Mouse (Mus musculus): ENCODE data around the gene Tnfsf9. TPM values are rescaled to one million over a fixed set of nuclear protein-coding genes. Genes with fewer than 3 reads are reported as not detected.

Gene Tnfsf9
- total RNA-seq, 1 experiment from 2014 or later: 2.8 TPM

- ATAC-seq (replicated peaks in 1 of 2; ENCODE audit: insufficient read depth in 1 of 2, low FRiP score in 2 of 2, low TSS enrichment in 1 of 2, low read depth in 1 of 2, poor library complexity in 2 of 2, severe bottlenecking in 2 of 2): no peak
These were observed 19.0 kb upstream of the Tnfsf9 start for GRCm38 (mm10) chr17:57085970-57086757.

GRCm38 (mm10) chr17:57087049-57087832 lies 17.9 kb upstream of the Tnfsf9 start, which contains the start of gene Tubb4a:
TSS of gene Tubb4a (minus strand) at chr17:57087782.
- peak; percentile 38 to 44; a peak in 3 of 4 replicates for ATAC-seq (replicated peaks in 1 of 2; ENCODE audit: insufficient read depth in 1 of 2, low FRiP score in 2 of 2, low TSS enrichment in 1 of 2, low read depth in 1 of 2, poor library complexity in 2 of 2, severe bottlenecking in 2 of 2)

- no peak for ATAC-seq (replicated peaks in 1 of 2; ENCODE audit: insufficient read depth in 1 of 2, low FRiP score in 2 of 2, low TSS enrichment in 1 of 2, low read depth in 1 of 2, poor library complexity in 2 of 2, severe bottlenecking in 2 of 2)
These were observed 10.9 kb upstream of the Tnfsf9 start for GRCm38 (mm10) chr17:57094222-57094621.

GRCm38 (mm10) chr17:57095855-57096622 lies 9.1 kb upstream of the Tnfsf9 start:
- peak; percentile 81 for ATAC-seq (replicated peaks in 1 of 2; ENCODE audit: insufficient read depth in 1 of 2, low FRiP score in 2 of 2, low TSS enrichment in 1 of 2, low read depth in 1 of 2, poor library complexity in 2 of 2, severe bottlenecking in 2 of 2)

GRCm38 (mm10) chr17:57096623-57096920 lies 8.6 kb upstream of the Tnfsf9 start:
- ATAC-seq (replicated peaks in 1 of 2; ENCODE audit: insufficient read depth in 1 of 2, low FRiP score in 2 of 2, low TSS enrichment in 1 of 2, low read depth in 1 of 2, poor library complexity in 2 of 2, severe bottlenecking in 2 of 2): peak; percentile 71 to 82

GRCm38 (mm10) chr17:57098321-57098720 lies 6.8 kb upstream of the Tnfsf9 start:
- ATAC-seq (replicated peaks in 1 of 2; ENCODE audit: insufficient read depth in 1 of 2, low FRiP score in 2 of 2, low TSS enrichment in 1 of 2, low read depth in 1 of 2, poor library complexity in 2 of 2, severe bottlenecking in 2 of 2): no peak

- ATAC-seq (replicated peaks in 1 of 2; ENCODE audit: insufficient read depth in 1 of 2, low FRiP score in 2 of 2, low TSS enrichment in 1 of 2, low read depth in 1 of 2, poor library complexity in 2 of 2, severe bottlenecking in 2 of 2): no peak
These were observed 5.3 kb upstream of the Tnfsf9 start for GRCm38 (mm10) chr17:57099629-57100325.

GRCm38 (mm10) chr17:57102276-57102675 lies 2.8 kb upstream of the Tnfsf9 start:
- ATAC-seq (replicated peaks in 1 of 2; ENCODE audit: insufficient read depth in 1 of 2, low FRiP score in 2 of 2, low TSS enrichment in 1 of 2, low read depth in 1 of 2, poor library complexity in 2 of 2, severe bottlenecking in 2 of 2): no peak

GRCm38 (mm10) chr17:57104496-57104895 lies 629 bp upstream of the Tnfsf9 start:
- ATAC-seq (replicated peaks in 1 of 2; ENCODE audit: insufficient read depth in 1 of 2, low FRiP score in 2 of 2, low TSS enrichment in 1 of 2, low read depth in 1 of 2, poor library complexity in 2 of 2, severe bottlenecking in 2 of 2): no peak

- ATAC-seq (replicated peaks in 1 of 2; ENCODE audit: insufficient read depth in 1 of 2, low FRiP score in 2 of 2, low TSS enrichment in 1 of 2, low read depth in 1 of 2, poor library complexity in 2 of 2, severe bottlenecking in 2 of 2): 0 out of 4 replicates have a peak, but pooled peaks of 1 of the 2 experiments have one; percentile 4
These were observed 877 bp downstream of the Tnfsf9 start for GRCm38 (mm10) chr17:57106035-57106368.

GRCm38 (mm10) chr17:57107064-57107463 lies 1.9 kb downstream of the Tnfsf9 start:
- ATAC-seq (replicated peaks in 1 of 2; ENCODE audit: insufficient read depth in 1 of 2, low FRiP score in 2 of 2, low TSS enrichment in 1 of 2, low read depth in 1 of 2, poor library complexity in 2 of 2, severe bottlenecking in 2 of 2): no peak

GRCm38 (mm10) chr17:57108040-57108665 lies 3.0 kb downstream of the Tnfsf9 start:
- no peak for ATAC-seq (replicated peaks in 1 of 2; ENCODE audit: insufficient read depth in 1 of 2, low FRiP score in 2 of 2, low TSS enrichment in 1 of 2, low read depth in 1 of 2, poor library complexity in 2 of 2, severe bottlenecking in 2 of 2)

- no peak for ATAC-seq (replicated peaks in 1 of 2; ENCODE audit: insufficient read depth in 1 of 2, low FRiP score in 2 of 2, low TSS enrichment in 1 of 2, low read depth in 1 of 2, poor library complexity in 2 of 2, severe bottlenecking in 2 of 2)
These were observed 3.6 kb downstream of the Tnfsf9 start for GRCm38 (mm10) chr17:57108666-57109171.

GRCm38 (mm10) chr17:57110005-57110404 lies 4.9 kb downstream of the Tnfsf9 start:
- ATAC-seq (replicated peaks in 1 of 2; ENCODE audit: insufficient read depth in 1 of 2, low FRiP score in 2 of 2, low TSS enrichment in 1 of 2, low read depth in 1 of 2, poor library complexity in 2 of 2, severe bottlenecking in 2 of 2): no peak

- ATAC-seq (replicated peaks in 1 of 2; ENCODE audit: insufficient read depth in 1 of 2, low FRiP score in 2 of 2, low TSS enrichment in 1 of 2, low read depth in 1 of 2, poor library complexity in 2 of 2, severe bottlenecking in 2 of 2): peak; percentile 42 to 60; a peak in 3 of 4 replicates
These were observed 7.8 kb downstream of the Tnfsf9 start for GRCm38 (mm10) chr17:57112768-57113474.

GRCm38 (mm10) chr17:57116801-57117200 lies 11.7 kb downstream of the Tnfsf9 start:
- ATAC-seq (replicated peaks in 1 of 2; ENCODE audit: insufficient read depth in 1 of 2, low FRiP score in 2 of 2, low TSS enrichment in 1 of 2, low read depth in 1 of 2, poor library complexity in 2 of 2, severe bottlenecking in 2 of 2): no peak
